Mouse (Mus musculus): ENCODE results near the gene Dohh. TPM values are rescaled to one million over a fixed set of nuclear protein-coding genes. Genes with fewer than 3 reads are reported as not detected.

Gene Dohh
- polyA plus RNA-seq, 1 experiment from 2014 or later = 68.1 TPM

DNA sequence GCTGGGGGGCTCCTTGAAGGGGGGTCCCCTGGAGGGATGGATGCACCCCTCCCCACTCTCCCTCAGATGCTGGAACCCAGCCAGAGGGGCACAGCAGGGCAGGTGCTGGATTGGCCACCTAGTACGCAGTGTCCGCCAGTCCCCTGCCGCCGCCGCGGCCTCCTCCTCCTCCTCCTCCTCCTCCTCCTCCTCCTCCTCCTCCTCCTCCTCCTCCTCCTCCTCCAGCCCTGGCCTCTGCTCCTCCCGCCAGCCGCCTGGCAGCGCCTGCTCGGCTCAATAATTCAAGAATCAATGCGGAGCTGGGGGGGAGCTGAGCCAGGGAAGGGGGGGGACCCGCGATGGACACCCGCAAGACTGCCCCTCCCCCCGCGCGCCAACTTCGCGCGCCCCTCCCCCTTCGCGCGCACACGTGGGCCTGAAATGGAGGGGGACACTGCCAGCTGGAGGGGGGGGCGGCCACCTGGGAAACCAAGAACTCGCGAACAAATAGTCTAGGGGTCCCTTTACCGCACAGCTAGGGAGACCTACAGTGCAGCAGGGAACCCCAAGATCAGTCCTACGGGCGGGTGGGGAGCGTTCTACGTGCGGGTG is 41.9 kb downstream of the Dohh start:
- peak overlapping the region; percentile 39 for H3K4me3 ChIP-seq (replicated peaks)
- H3K27me3 ChIP-seq = peaks cover 69% of the 10 kb centered on the region
- under 1% methylated on average over 16 of the region's 33 CpGs for WGBS
- H3K27ac ChIP-seq = no peak overlapping the region
- H3K9ac ChIP-seq = peak overlapping the region; percentile 53
- peak overlapping the region; percentile 63 for H3K4me2 ChIP-seq
- H3K4me1 ChIP-seq = peaks cover 43% of the 10 kb centered on the region
- no peak for ATAC-seq (ENCODE audit: low FRiP score)
- no peaks in the 10 kb centered on the region for H3K36me3 ChIP-seq (replicated peaks)
- H3K9me3 ChIP-seq = no peaks in the 10 kb centered on the region

- H3K9me3 ChIP-seq = no peaks in the 10 kb centered on the region
- peaks cover 47% of the 10 kb centered on the region for H3K4me1 ChIP-seq
- H3K27me3 ChIP-seq = peaks cover 77% of the 10 kb centered on the region
- peak overlapping the region; percentile 53 for H3K9ac ChIP-seq
- H3K4me3 ChIP-seq (replicated peaks) = peak overlapping the region; percentile 39
- no peaks in the 10 kb centered on the region for H3K36me3 ChIP-seq (replicated peaks)
- no peak for ATAC-seq (ENCODE audit: low FRiP score)
- 3% methylated on average over 27 of the region's 38 CpGs for WGBS
- H3K27ac ChIP-seq = no peak overlapping the region
- peak overlapping the region; percentile 63 for H3K4me2 ChIP-seq
Measured at GRCm38 (mm10) chr10:81426897-81427296, 42.7 kb downstream of the Dohh start.

DNA sequence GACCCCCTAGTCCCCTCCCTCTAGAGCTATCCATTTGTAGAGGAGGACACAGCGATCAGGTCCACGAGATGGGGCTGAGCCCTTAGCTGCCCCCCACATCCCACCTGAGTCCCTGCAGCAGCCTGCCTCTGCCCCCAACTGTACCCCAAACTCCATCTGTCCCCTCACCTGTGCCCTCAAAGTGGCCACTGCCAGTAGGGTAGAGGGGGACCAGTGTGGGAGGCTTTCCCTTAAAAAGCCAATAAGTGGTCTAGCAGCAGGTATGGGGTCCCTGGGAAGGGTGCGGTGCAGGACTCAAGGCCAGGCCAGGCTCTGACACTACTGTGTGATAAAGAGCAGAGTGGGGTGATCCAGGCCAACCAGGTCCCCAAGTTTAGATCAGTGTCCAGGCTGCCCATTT is 43.1 kb downstream of the Dohh start:
- H3K27me3 ChIP-seq = peaks cover 76% of the 10 kb centered on the region
- H3K36me3 ChIP-seq (replicated peaks) = no peaks in the 10 kb centered on the region
- ATAC-seq (ENCODE audit: low FRiP score) = no peak
- peak overlapping the region; percentile 63 for H3K4me2 ChIP-seq
- H3K4me3 ChIP-seq (replicated peaks) = peak overlapping the region; percentile 39
- no peak overlapping the region for H3K27ac ChIP-seq
- H3K9me3 ChIP-seq = no peaks in the 10 kb centered on the region
- WGBS = 25% methylated on average over 3 of the region's 3 CpGs
- 0 out of 2 replicates have a peak overlapping the region, but pooled peaks have one; percentile 2 for H3K9ac ChIP-seq
- peaks cover 47% of the 10 kb centered on the region for H3K4me1 ChIP-seq

- Histone ChIP-seq H3K4me2 (no peak overlapping the region), H3K4me1 (peaks cover 48% of the 10 kb centered on the region), H3K36me3 (replicated peaks) (no peaks in the 10 kb centered on the region), H3K9ac (no peak overlapping the region), H3K27ac (no peak overlapping the region), H3K9me3 (no peaks in the 10 kb centered on the region), H3K4me3 (replicated peaks) (no peak overlapping the region), H3K27me3 (peaks cover 70% of the 10 kb centered on the region)
- no peak for ATAC-seq (ENCODE audit: low FRiP score)
- 78% methylated on average over 8 of the region's 8 CpGs for WGBS
Measured at GRCm38 (mm10) chr10:81427804-81428506, 43.7 kb downstream of the Dohh start.

DNA sequence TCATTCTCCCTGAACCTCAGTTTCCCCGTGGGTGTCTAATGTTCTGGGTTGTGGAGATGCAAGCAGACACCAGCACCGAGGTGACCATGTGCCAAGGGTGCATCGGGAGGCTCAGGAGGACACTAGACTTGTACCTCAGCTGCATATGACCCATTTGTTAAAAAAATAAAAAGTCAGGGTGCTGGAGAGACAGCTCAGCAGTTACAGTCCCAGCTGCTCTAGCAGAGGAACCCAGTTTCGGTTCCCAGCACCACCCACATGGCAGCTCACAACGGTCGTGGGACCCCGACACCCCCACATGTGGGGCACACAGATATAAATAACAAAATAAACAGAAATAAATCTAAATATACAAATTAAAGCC is 44.3 kb downstream of the Dohh start:
- ATAC-seq (ENCODE audit: low FRiP score) = no peak
- Histone ChIP-seq H3K4me1 (peaks cover 53% of the 10 kb centered on the region), H3K9ac (no peak overlapping the region), H3K27me3 (peaks cover 69% of the 10 kb centered on the region), H3K36me3 (replicated peaks) (no peaks in the 10 kb centered on the region), H3K9me3 (no peaks in the 10 kb centered on the region), H3K4me2 (no peak overlapping the region), H3K27ac (no peak overlapping the region), H3K4me3 (replicated peaks) (no peak overlapping the region)
- WGBS = 92% methylated on average over 7 of the region's 7 CpGs

DNA sequence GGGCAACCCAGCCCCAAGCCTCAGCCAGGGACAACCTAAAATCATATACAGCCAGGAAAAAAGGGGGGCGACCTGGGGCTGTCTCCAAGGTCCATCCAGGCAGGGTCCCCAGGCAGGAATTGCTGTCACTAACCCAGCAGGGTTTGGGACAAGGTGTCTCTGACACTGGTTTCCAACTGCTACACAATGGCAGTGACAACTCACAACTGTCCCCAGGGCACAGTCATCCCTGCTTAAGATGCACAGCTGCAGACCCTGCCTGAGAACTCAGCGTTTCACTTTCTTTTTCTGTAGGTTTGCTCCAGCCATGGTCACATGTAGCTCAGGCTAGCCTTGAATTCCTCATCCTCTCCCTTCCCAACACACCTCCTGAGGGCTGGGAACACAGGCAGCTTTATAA is 44.9 kb downstream of the Dohh start:
- ATAC-seq (ENCODE audit: low FRiP score) = no peak
- H3K4me3 ChIP-seq (replicated peaks) = peak overlapping the region; percentile 76
- 13% methylated on average over 2 of the region's 2 CpGs for WGBS
- no peak overlapping the region for H3K9ac ChIP-seq
- no peak overlapping the region for H3K27ac ChIP-seq
- H3K4me1 ChIP-seq = peaks cover 53% of the 10 kb centered on the region
- no peaks in the 10 kb centered on the region for H3K9me3 ChIP-seq
- H3K4me2 ChIP-seq = peak overlapping the region; percentile 93
- no peaks in the 10 kb centered on the region for H3K36me3 ChIP-seq (replicated peaks)
- H3K27me3 ChIP-seq = peaks cover 62% of the 10 kb centered on the region

- WGBS = under 1% methylated on average over 20 of the region's 20 CpGs
- Histone ChIP-seq H3K27me3 (peaks cover 57% of the 10 kb centered on the region), H3K4me3 (replicated peaks) (peak overlapping the region; percentile 76), H3K4me1 (peaks cover 47% of the 10 kb centered on the region), H3K9ac (peak overlapping the region; percentile 89), H3K36me3 (replicated peaks) (no peaks in the 10 kb centered on the region), H3K4me2 (peak overlapping the region; percentile 93), H3K27ac (peak overlapping the region; percentile 89), H3K9me3 (no peaks in the 10 kb centered on the region)
- ATAC-seq (ENCODE audit: low FRiP score) = peak; percentile 18
Measured at GRCm38 (mm10) chr10:81429605-81430061, 45.4 kb downstream of the Dohh start.

GRCm38 (mm10) chr10:81430141-81430830 is 46.1 kb downstream of the Dohh start:
- Histone ChIP-seq H3K9me3 (no peaks in the 10 kb centered on the region), H3K9ac (peak overlapping the region; percentile 89), H3K4me3 (replicated peaks) (peak overlapping the region; percentile 76), H3K27me3 (peaks cover 51% of the 10 kb centered on the region), H3K36me3 (replicated peaks) (no peaks in the 10 kb centered on the region), H3K4me1 (peaks cover 41% of the 10 kb centered on the region), H3K4me2 (peak overlapping the region; percentile 93), H3K27ac (peak overlapping the region; percentile 89)
- peak; percentile 12 for ATAC-seq (ENCODE audit: low FRiP score)
- WGBS = under 1% methylated on average over 63 of the region's 89 CpGs

- Histone ChIP-seq H3K27me3 (peaks cover 46% of the 10 kb centered on the region), H3K36me3 (replicated peaks) (no peaks in the 10 kb centered on the region), H3K4me1 (peaks cover 34% of the 10 kb centered on the region), H3K27ac (peak overlapping the region; percentile 89), H3K9me3 (no peaks in the 10 kb centered on the region), H3K9ac (peak overlapping the region; percentile 89), H3K4me3 (replicated peaks) (peak overlapping the region; percentile 76), H3K4me2 (peak overlapping the region; percentile 93)
- 2% methylated on average over 59 of the region's 70 CpGs for WGBS
- peak; percentile 32 for ATAC-seq (ENCODE audit: low FRiP score)
Measured at GRCm38 (mm10) chr10:81430831-81431525, 46.8 kb downstream of the Dohh start.

GRCm38 (mm10) chr10:81431526-81432168 is 47.4 kb downstream of the Dohh start:
- Histone ChIP-seq H3K4me3 (replicated peaks) (peak overlapping the region; percentile 76), H3K36me3 (replicated peaks) (no peaks in the 10 kb centered on the region), H3K4me1 (peaks cover 27% of the 10 kb centered on the region), H3K4me2 (peak overlapping the region; percentile 93), H3K9me3 (no peaks in the 10 kb centered on the region), H3K27me3 (peaks cover 43% of the 10 kb centered on the region), H3K9ac (peak overlapping the region; percentile 89), H3K27ac (peak overlapping the region; percentile 89; the same call in 1 of the 2 replicates)
- ATAC-seq (ENCODE audit: low FRiP score) = no peak
- 15% methylated on average over 15 of the region's 15 CpGs for WGBS

DNA sequence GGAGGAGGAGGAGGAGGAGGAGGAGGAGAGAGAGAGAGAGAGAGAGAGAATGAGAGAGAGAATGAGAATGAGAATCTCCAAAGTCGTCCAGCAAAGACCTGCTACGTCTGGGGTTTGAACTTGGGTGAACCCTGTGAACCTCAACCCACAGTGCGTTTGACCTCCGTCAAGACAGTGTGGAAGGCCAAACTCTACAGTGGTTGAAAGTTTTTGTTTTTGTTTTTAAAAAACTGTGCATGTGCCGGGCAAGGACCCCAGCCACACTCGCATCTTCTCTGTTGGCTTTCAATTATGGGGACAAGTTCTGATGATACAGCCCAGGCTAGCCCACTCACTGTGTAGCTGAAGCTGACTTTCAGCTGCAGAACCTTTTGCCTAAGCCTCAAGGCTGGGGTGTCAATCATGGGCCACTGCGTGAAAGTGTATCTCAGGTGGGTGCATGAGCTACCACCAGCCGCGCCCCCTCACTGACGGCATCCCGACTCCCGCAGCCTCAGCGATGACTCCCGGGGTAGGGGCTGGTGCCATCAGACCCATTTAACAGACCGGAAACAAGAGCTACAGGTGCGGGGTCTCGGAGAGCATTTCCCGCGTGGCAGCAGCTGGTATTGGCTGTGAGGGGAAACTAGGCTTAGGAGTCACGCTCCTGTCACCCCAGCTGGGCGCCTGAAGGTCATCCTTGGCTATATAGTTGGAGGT is 48.1 kb downstream of the Dohh start:
- 68% methylated on average over 21 of the region's 21 CpGs for WGBS
- H3K27me3 ChIP-seq = peaks cover 41% of the 10 kb centered on the region
- no peaks in the 10 kb centered on the region for H3K36me3 ChIP-seq (replicated peaks)
- H3K27ac ChIP-seq = no peak overlapping the region
- no peak overlapping the region for H3K4me3 ChIP-seq (replicated peaks)
- no peak overlapping the region for H3K9ac ChIP-seq
- H3K4me1 ChIP-seq = peaks cover 23% of the 10 kb centered on the region
- no peak; the same call in 1 of the 2 replicates for ATAC-seq (ENCODE audit: low FRiP score)
- no peaks in the 10 kb centered on the region for H3K9me3 ChIP-seq
- peak overlapping the region; percentile 47 for H3K4me2 ChIP-seq

Data from forebrain, embryonic 12.5 days (tissue).